Mouse (Mus musculus) embryonic facial prominence, embryonic 12.5 days (tissue): ENCODE measurements around the gene Adgb. TPM values are rescaled to one million over a fixed set of nuclear protein-coding genes. Genes with fewer than 3 reads are reported as not detected.
A peak's percentile ranks its signal among the peaks of the same experiment; 100 is the strongest.
"Not testable (repeated sequence)": the region's sequence is repeated elsewhere in the genome, so short reads cannot be mapped to it uniquely, and the experiment has no call there.

Source experiments
- ATAC-seq: fragments of 200-750 bp; cut with Nextera tagmentation; 2 replicates; pipeline ENCODE4 v1.8.0; 2017; ENCODE audit not compliant: insufficient number of reproducible peaks, insufficient read depth, low FRiP score, low TSS enrichment
- H3K27ac ChIP-seq: fragments of 300-500 bp; sonication (generic); 2 replicates; pipeline ENCODE4 v1.5.1; 2016; ENCODE audit warnings: mild to moderate bottlenecking
- H3K27me3 ChIP-seq: fragments of 300-500 bp; sonication (generic); 2 replicates; pipeline ENCODE4 v1.6.1; 2016; ENCODE audit warnings: mild to moderate bottlenecking, moderate library complexity
- H3K36me3 ChIP-seq: fragments of 300-500 bp; sonication (generic); 2 replicates; pipeline ENCODE4 v1.6.1; 2016; ENCODE audit warnings: mild to moderate bottlenecking
- H3K4me1 ChIP-seq: fragments of 300-500 bp; sonication (generic); 2 replicates; pipeline ENCODE4 v1.6.1; 2016
- H3K4me2 ChIP-seq: fragments of 300-500 bp; sonication (generic); replicated peaks from 2 replicates; pipeline ENCODE4 v1.6.1; 2016; ENCODE audit warnings: mild to moderate bottlenecking, moderate library complexity
- H3K4me3 ChIP-seq: fragments of 300-500 bp; sonication (generic); 2 replicates; pipeline ENCODE4 v1.5.1; 2016; ENCODE audit warnings: mild to moderate bottlenecking
- H3K9ac ChIP-seq: fragments of 300-500 bp; sonication (generic); 2 replicates; pipeline ENCODE4 v1.6.1; 2016; ENCODE audit warnings: mild to moderate bottlenecking, moderate library complexity
- H3K9me3 ChIP-seq: fragments of 300-500 bp; sonication (generic); 2 replicates; pipeline ENCODE4 v1.6.1; 2016; ENCODE audit warnings: mild to moderate bottlenecking, moderate library complexity
- WGBS: fragments of 180-500 bp; shearing (Covaris S2); methylation state at CpG from one replicate; pipeline ENCODE4 v1.1.7; 2016; 5-methylcytosine and 5-hydroxymethylcytosine counted together
- polyA plus RNA-seq: library from polyadenylated mRNA; unstranded; fragments of >200 nt; fragmentation: Nextera tagmentation; extraction: Ambion mirVana; gene quantifications from 2 replicates; pipeline ENCODE4 v1.2.1, GENCODE M21; 2016

Gene Adgb
- 0.12 and 0.20 TPM in 2 replicates for polyA plus RNA-seq

DNA sequence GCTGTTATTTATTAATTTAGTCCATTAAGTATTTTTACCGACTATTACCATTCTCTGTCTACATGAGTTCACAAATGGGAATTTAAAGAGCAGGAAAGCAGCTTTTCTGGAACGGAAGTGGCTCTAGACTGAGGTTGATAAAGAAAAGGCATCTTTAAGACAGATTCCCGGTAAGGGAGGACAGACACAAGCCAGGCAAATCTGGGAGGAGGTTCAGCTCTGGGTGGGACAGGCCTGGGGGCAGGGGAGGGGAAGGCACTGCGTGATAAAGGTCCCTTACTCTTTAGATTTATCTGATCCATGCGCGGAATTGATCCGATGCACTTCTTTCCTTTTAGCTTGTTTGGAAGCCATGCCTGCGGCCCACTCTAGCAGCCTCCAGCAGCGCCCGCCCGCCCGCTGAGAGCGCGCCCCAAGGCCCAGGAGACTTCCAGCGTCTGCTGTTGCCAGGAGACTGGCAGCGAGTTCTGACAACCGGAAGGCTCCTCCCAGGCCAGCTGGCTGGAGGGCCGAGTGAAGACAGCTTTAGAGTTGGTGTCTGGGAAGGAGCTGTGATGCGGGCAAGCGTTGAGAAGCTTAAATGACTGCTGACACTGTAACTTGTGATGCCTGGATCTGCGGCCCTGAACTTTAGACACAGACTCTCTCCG is at the start of gene Adgb:
Gene Adgb, minus strand, starts transcription at position 366 of the 650 bp plus-strand sequence.
- Histone ChIP-seq H3K36me3 (no peaks in the 10 kb centered on the region), H3K27me3 (no peaks in the 10 kb centered on the region), H3K4me2 (peak within 1 kb of the TSS; percentile 54), H3K9me3 (no peaks in the 10 kb centered on the region), H3K9ac (peak within 1 kb of the TSS; percentile 19), H3K27ac (no peak within 1 kb of the TSS), H3K4me1 (peaks cover 6% of the 10 kb centered on the region; the same call in 1 of the 2 replicates), H3K4me3 (peak within 1 kb of the TSS; percentile 22)
- WGBS, result 5% methylated on average over 22 of the region's 22 CpGs
- ATAC-seq, result peak; percentile 88

DNA sequence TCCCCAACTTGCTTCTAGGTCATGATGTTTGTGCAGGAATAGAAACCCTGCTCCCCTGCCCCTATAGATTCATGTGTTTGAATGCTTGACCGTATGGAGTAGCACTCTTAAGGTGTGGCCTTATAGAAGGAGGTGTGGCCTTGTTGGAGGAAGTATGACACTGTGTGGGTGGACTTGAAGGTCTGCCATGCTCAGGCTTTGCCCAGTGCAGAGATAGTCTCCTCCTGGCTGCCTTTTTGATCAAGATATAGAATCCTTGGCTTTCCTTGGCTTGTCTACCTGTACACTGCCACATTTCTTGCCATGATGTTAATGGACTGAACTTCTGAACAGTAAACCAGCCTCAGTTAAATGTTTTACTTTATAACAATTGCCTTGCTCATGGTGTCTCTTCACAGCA is 8.0 kb upstream of the Adgb start:
- 73% methylated on average over 1 of the region's 1 CpGs for WGBS
- Histone ChIP-seq H3K27ac (no peak overlapping the region), H3K9ac (no peak overlapping the region)

DNA sequence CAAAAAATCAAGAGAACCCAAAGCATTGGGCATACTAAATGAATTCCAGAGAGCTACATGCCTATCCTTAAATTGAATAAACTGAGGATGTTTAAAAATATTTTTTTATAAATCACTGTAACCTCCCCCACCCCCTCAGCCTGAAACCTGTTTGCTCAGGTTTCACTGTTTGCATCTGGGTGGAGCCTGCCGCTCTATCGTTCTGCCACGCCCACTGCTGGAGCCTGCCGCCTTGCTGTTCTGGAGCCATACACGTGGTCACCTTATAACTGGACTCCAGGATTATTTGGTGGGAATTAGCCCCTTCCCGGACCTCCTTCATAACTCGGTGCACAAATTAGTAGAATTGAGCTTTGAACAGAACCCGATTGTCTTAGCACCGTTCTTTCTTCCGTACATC is 5.3 kb upstream of the Adgb start:
- not testable (repeated sequence) for H3K27me3 ChIP-seq, H3K27ac ChIP-seq, H3K36me3 ChIP-seq, H3K9ac ChIP-seq, H3K4me1 ChIP-seq, ATAC-seq, H3K9me3 ChIP-seq, H3K4me2 ChIP-seq, H3K4me3 ChIP-seq
- 59% methylated on average over 10 of the region's 10 CpGs for WGBS

More for the DNA sequence above, 8.0 kb upstream of the Adgb start:
- Histone ChIP-seq H3K9me3 (no peaks in the 10 kb centered on the region), H3K36me3 (no peaks in the 10 kb centered on the region), H3K4me1 (no peaks in the 10 kb centered on the region), H3K27me3 (no peaks in the 10 kb centered on the region), H3K4me3 (no peak overlapping the region), H3K4me2 (no peak overlapping the region)
- ATAC-seq, result no peak

DNA sequence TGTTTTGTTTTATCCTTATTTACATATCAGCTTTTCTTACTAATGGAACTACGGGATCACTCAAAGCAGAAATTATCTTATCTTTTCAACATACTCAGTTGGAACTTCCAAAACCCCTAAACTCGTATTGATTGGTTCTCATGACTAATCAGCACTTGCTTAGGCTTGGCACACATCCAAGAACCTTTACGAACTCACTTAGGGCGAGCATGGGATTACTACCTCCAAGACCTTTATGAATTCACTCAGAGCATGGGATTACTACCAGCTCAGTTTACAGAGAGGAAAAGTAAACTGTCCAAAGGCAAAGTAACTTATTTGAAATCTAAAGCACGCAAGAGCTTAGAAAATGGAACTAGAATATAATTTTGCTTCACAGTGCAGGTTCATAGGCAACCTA is 4.8 kb upstream of the Adgb start:
- Histone ChIP-seq H3K27ac (no peak overlapping the region), H3K9me3 (no peaks in the 10 kb centered on the region), H3K36me3 (no peaks in the 10 kb centered on the region), H3K4me1 (peaks cover 5% of the 10 kb centered on the region; the same call in 1 of the 2 replicates), H3K4me3 (no peak overlapping the region), H3K4me2 (no peak overlapping the region), H3K9ac (no peak overlapping the region), H3K27me3 (no peaks in the 10 kb centered on the region)
- ATAC-seq, result no peak
- 67% methylated on average over 5 of the region's 5 CpGs for WGBS

DNA sequence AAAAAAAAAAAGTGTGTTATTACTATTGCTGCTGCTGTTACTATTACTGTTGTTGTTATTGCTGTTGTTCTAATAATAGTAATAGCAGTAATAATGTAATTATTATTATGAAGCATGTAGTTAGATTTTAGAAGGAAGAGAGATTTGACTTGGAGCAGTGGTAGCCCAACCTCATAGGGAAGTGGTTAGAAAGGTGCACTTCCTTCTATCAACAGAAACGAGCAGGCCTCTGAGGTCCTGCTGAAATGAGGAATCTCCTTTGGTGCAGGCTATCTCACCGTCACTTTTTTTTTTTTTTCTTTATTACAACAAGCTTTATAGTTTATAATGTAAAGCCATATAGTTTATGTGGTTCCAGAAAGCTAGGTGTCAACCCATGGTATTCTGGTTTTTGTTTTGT is 4.4 kb upstream of the Adgb start:
- Histone ChIP-seq H3K36me3 (no peaks in the 10 kb centered on the region), H3K27ac (no peak overlapping the region), H3K4me3 (no peak overlapping the region), H3K9ac (no peak overlapping the region), H3K27me3 (no peaks in the 10 kb centered on the region), H3K4me1 (peaks cover 6% of the 10 kb centered on the region; the same call in 1 of the 2 replicates), H3K4me2 (no peak overlapping the region), H3K9me3 (no peaks in the 10 kb centered on the region)
- WGBS, result 71% methylated on average over 2 of the region's 2 CpGs
- ATAC-seq, result no peak

DNA sequence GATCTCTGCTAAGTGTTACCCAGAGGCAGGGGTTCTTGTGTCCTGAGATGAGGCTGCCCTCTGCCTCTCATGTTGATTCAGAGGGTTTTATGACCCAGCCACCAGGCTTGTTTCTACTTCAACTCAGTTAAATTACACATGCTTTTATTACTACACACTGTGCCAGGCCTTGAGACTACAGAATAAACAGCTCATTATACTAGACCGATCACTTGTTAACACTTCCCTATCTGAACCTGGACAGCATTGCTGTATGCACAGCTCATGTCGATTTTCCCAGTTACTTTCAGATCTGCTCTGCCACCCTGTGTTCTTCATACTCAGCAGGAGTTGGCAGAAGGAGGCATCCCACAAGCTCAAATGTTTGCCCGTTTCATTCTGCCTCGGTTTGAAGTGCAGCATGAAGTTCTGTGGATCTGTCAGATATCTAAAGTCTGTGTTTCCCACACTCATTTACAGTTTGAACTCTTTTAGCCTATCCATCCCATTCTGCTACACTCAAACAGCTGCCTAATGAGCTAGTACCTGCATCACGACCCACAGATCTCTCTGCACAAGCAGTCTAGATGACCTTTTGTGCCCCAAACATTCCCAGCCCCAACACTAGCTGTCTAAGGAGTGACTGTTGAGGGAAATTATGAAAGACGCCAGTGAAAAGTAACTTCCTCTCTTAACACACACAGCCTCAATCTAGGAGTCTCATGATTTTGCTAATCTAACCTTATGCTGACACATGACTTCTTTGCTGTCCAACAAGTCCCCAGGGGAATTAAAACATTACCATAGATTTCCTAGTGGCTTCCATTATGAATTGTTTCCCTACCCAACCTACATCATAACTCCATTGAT is 3.2 kb downstream of the Adgb start:
- Histone ChIP-seq H3K4me2 (no peak overlapping the region), H3K36me3 (no peaks in the 10 kb centered on the region), H3K4me1 (peaks cover 6% of the 10 kb centered on the region; the same call in 1 of the 2 replicates), H3K4me3 (no peak overlapping the region), H3K27me3 (no peaks in the 10 kb centered on the region), H3K27ac (no peak overlapping the region), H3K9me3 (no peaks in the 10 kb centered on the region), H3K9ac (no peak overlapping the region)
- 60% methylated on average over 6 of the region's 6 CpGs for WGBS
- ATAC-seq, result no peak

DNA sequence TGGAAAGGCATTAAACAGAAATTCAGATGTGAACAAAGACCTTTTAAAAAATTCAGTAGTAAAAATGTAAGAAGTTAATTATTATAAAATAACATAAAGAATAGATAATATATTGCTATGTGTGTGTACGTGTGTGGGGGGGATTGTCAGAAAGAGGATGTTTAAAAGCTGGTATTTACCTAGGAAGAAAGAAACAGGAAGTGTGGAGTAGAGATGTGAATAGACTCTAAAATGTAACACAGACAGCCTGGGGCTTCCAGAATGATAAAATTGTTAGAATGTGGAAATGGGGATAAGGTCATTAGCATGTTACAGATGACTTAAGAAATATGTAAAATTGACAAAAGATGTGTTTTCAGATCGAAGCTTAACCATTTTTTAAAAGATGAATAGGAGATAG is 12.0 kb downstream of the Adgb start:
- WGBS, result 70% methylated on average over 2 of the region's 2 CpGs
- Histone ChIP-seq H3K9me3 (no peaks in the 10 kb centered on the region), H3K27me3 (no peaks in the 10 kb centered on the region), H3K9ac (no peak overlapping the region), H3K36me3 (no peaks in the 10 kb centered on the region), H3K4me3 (no peak overlapping the region), H3K4me2 (no peak overlapping the region), H3K4me1 (no peaks in the 10 kb centered on the region), H3K27ac (no peak overlapping the region)
- no peak for ATAC-seq

DNA sequence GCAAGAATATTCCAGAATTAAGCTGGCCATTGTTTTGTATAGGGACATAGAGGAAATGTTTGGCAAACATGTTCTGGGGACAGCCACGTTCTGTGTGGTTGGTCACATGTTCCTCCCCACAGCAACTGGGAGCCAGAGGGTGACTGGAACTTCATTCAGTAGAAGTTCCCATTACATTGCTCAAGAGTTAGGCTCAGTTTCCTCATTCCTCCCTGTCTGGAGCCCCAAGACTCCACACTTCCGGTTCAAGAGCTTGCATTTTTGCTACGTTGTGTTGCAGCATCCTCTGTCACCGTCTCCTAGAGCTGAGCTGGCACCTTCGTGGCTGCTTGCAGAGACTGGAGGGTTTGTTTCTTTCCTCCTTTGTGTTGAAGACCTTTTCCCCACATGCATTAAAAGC is 15.1 kb downstream of the Adgb start:
- H3K36me3 ChIP-seq, result no peaks in the 10 kb centered on the region
- no peaks in the 10 kb centered on the region for H3K27me3 ChIP-seq
- no peak for ATAC-seq
- no peak overlapping the region for H3K9ac ChIP-seq
- H3K4me3 ChIP-seq, result no peak overlapping the region
- WGBS, result 85% methylated on average over 5 of the region's 5 CpGs
- H3K4me1 ChIP-seq, result no peaks in the 10 kb centered on the region
- no peak overlapping the region for H3K27ac ChIP-seq
- H3K9me3 ChIP-seq, result no peaks in the 10 kb centered on the region
- no peak overlapping the region for H3K4me2 ChIP-seq

DNA sequence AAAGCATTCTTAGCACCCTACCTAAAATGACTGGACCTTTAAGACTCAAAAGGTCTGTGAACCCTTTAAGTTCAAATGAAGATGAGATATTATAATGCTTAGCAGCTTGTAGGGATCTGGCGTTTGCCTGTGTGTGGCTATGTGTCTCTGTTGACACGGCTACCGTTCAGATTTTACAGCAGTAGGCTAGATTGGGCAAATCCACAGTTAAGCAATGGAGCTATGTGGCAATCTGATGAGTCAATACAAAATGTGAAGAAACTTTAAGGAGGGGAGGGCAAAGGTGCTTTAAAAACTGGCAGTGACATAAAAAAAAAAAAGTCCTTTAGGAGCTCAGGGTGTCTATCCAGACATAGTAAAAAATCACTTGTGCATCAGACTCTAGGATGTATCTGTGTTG is 23.1 kb downstream of the Adgb start:
- no peak overlapping the region for H3K27ac ChIP-seq
- H3K36me3 ChIP-seq, result no peaks in the 10 kb centered on the region
- WGBS, result 79% methylated on average over 3 of the region's 3 CpGs
- ATAC-seq, result no peak
- H3K27me3 ChIP-seq, result no peaks in the 10 kb centered on the region
- H3K9ac ChIP-seq, result no peak overlapping the region
- H3K4me2 ChIP-seq, result no peak overlapping the region
- H3K4me3 ChIP-seq, result no peak overlapping the region
- H3K9me3 ChIP-seq, result no peaks in the 10 kb centered on the region
- H3K4me1 ChIP-seq, result no peaks in the 10 kb centered on the region

DNA sequence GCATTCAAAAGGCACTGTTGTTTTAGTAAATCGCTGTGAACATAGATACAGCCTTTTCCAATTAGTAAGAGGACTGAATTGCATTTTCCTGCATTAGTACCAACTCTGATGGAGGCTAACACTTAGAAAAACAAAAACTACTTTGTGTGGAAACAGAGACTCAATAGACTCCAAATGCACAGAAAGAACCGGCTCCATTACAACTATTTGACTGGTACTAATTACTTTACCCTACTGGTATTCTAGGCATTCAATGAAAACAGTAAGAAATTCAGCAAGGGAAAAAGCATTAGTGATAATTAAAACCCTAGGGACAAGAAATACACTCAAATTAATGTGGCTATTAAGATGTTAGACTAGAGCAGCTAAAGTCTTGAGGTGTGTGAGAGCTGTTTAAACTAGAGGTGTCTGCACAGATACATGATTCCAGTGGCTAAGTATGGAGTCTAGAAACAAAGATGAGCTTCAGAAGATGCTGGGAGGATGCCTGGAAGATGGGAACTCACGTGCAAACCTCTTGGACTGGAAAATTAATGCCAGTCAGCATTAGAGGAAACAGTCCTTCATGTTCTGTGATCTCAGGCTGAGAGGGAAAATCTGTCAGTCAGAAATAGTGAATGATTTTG is 27.2 kb downstream of the Adgb start:
- H3K27me3 ChIP-seq, result no peaks in the 10 kb centered on the region
- H3K27ac ChIP-seq, result no peak overlapping the region
- no peaks in the 10 kb centered on the region for H3K4me1 ChIP-seq
- H3K4me3 ChIP-seq, result no peak overlapping the region
- no peak overlapping the region for H3K4me2 ChIP-seq
- WGBS, result 18% methylated on average over 3 of the region's 3 CpGs
- ATAC-seq, result no peak
- H3K9me3 ChIP-seq, result no peaks in the 10 kb centered on the region
- H3K36me3 ChIP-seq, result no peaks in the 10 kb centered on the region
- H3K9ac ChIP-seq, result no peak overlapping the region

DNA sequence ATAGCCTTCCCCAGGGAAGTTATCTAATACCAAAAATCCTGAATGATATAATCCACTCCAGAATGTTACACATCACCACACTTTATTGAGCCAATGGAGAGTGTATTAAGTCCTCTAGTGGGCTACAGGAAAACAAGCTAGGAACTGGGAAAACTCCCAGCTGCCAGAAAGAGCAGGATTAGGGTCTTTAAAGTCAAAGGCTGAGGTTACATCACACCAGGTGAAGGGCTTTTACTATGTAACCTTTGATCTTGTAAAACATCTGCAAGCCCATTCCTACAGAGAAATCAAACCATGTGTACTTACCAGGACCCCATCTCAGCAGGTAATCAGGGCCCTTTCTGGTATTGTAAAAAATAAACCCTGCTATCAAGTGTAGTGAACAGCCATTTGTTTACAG is 28.6 kb downstream of the Adgb start:
- Histone ChIP-seq H3K27me3 (no peaks in the 10 kb centered on the region), H3K4me3 (no peak overlapping the region), H3K4me1 (no peaks in the 10 kb centered on the region), H3K36me3 (no peaks in the 10 kb centered on the region), H3K9me3 (no peaks in the 10 kb centered on the region), H3K4me2 (no peak overlapping the region), H3K27ac (no peak overlapping the region), H3K9ac (no peak overlapping the region)
- ATAC-seq, result no peak

DNA sequence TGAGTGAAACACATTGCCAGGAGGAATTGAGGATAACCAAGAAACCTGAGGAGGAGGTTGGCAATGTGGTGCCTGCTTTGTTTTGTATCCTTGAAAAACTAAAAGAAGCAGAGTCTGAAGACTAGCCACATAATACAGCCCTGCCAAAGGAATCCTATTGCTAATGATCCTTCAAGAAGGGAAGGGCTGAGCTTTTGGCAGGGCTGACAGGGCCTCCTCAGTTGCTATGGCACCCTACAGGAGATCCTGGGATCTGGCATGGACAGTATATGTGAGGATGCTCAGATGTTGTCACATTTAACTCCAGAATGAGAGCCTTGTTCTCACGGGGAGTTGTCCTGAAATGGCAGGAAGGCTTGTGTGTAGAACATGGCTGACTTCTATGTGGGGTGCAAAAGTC is 37.1 kb downstream of the Adgb start:
- no peak for ATAC-seq
- Histone ChIP-seq H3K9ac (no peak overlapping the region), H3K27ac (no peak overlapping the region), H3K4me3 (no peak overlapping the region), H3K4me2 (no peak overlapping the region), H3K9me3 (no peaks in the 10 kb centered on the region), H3K36me3 (no peaks in the 10 kb centered on the region), H3K27me3 (no peaks in the 10 kb centered on the region), H3K4me1 (no peaks in the 10 kb centered on the region)
- WGBS, result 92% methylated on average over 1 of the region's 1 CpGs
